Mouse (Mus musculus): ENCODE data around the gene Cckbr. TPM values are rescaled to one million over a fixed set of nuclear protein-coding genes. Genes with fewer than 3 reads are reported as not detected.
"Not testable (repeated sequence)": the region's sequence is repeated elsewhere in the genome, so short reads cannot be mapped to it uniquely, and the experiment has no call there.

Cckbr gene
- polyA plus RNA-seq, 1 experiment from 2014 or later = not detected

DNA sequence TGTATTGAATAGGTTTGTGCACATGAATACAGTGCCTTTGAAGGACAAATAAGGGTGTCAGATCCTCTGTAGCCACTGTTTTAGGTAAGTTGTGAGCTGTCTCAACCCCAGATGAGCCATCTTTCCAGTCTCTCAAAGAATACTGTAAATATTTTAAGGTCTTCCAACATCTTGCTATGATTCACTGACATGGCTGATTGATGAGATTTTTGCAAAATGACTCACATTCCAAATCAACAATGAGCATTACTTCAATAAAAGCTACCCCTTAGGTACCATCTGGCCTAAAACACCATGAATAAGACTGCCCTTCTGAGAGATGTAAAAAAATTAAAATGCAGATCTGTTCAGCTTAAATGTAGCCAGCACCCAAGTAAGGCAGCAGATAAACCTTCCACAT, 33.0 kb downstream of the Cckbr start:
- DNase-seq (ENCODE audit: low spot score) (no peak), ATAC-seq (ENCODE audit: insufficient number of reproducible peaks, low FRiP score, low TSS enrichment, low read depth) (no peak)
- H3K27me3 ChIP-seq (ENCODE audit: control insufficient read depth, insufficient read depth, low read length) = no peaks in the 10 kb centered on the region
- H3K27ac ChIP-seq (replicated peaks; ENCODE audit: low read depth, low read length) = no peak overlapping the region
- no peak overlapping the region for H3K4me3 ChIP-seq (ENCODE audit: low read depth, low read length)
- H3K4me2 ChIP-seq (ENCODE audit: low read depth, severe bottlenecking) = no peak overlapping the region
- no peaks in the 10 kb centered on the region for H3K36me3 ChIP-seq (ENCODE audit: control insufficient read depth, insufficient read depth, low read length)
- H3K9me3 ChIP-seq (ENCODE audit: control insufficient read depth, low read length) = no peaks in the 10 kb centered on the region
- no peaks in the 10 kb centered on the region for H3K4me1 ChIP-seq (ENCODE audit: control insufficient read depth, insufficient read depth, low read length)
- H3K9ac ChIP-seq (ENCODE audit: low read length) = no peak overlapping the region

DNA sequence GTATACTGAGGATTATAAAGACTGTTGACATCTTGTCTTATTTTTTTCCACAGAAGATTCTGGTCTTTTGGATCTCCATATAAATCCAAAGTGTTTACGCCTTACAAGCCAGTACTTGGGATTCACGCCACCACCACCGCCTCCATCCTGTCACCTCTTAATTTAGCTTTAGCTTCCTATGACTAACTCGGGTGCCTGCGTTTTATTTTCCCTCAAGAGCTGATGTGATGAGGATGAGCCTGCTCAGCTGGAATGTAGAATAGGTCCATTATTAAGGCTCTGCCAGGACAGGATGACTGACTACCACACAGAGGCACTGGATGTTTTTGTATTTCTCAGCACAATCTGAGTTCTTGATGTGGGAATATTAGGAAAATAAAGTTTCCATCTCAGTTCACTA, 40.0 kb downstream of the Cckbr start:
- WGBS = 83% methylated on average over 5 of the region's 5 CpGs
- H3K27ac ChIP-seq (replicated peaks; ENCODE audit: low read depth, low read length); ATAC-seq (ENCODE audit: insufficient number of reproducible peaks, low FRiP score, low TSS enrichment, low read depth); H3K4me3 ChIP-seq (ENCODE audit: low read depth, low read length); H3K9me3 ChIP-seq (ENCODE audit: control insufficient read depth, low read length); H3K4me2 ChIP-seq (ENCODE audit: low read depth, severe bottlenecking); H3K9ac ChIP-seq (ENCODE audit: low read length); DNase-seq (ENCODE audit: low spot score); H3K36me3 ChIP-seq (ENCODE audit: control insufficient read depth, insufficient read depth, low read length); H3K27me3 ChIP-seq (ENCODE audit: control insufficient read depth, insufficient read depth, low read length); H3K4me1 ChIP-seq (ENCODE audit: control insufficient read depth, insufficient read depth, low read length): not testable (repeated sequence)

DNA sequence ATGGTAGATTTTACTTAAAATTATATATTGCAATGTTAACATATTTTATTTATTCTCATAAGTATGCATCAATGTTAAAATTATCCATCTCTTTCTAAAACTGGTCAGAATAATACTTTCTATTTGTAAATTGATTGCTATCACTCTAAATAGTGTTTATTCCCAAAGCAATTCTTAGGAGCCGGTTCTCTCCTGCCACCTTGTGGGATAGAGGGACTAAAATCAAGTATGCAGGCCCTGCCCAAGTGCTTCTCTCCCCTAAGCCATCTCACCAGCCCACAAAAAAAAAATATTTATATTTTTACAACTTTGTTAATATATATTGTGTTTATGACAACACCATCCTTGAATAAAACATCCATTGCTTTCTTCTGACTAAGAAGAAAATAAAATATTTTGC, 47.1 kb downstream of the Cckbr start:
- no peak overlapping the region for H3K9ac ChIP-seq (ENCODE audit: low read length)
- no peaks in the 10 kb centered on the region for H3K27me3 ChIP-seq (ENCODE audit: control insufficient read depth, insufficient read depth, low read length)
- no peak overlapping the region for H3K4me2 ChIP-seq (ENCODE audit: low read depth, severe bottlenecking)
- DNase-seq (ENCODE audit: low spot score) (no peak), ATAC-seq (ENCODE audit: insufficient number of reproducible peaks, low FRiP score, low TSS enrichment, low read depth) (no peak)
- 48% methylated on average over 1 of the region's 1 CpGs for WGBS
- no peak overlapping the region for H3K4me3 ChIP-seq (ENCODE audit: low read depth, low read length)
- H3K9me3 ChIP-seq (ENCODE audit: control insufficient read depth, low read length) = no peaks in the 10 kb centered on the region
- H3K36me3 ChIP-seq (ENCODE audit: control insufficient read depth, insufficient read depth, low read length) = no peaks in the 10 kb centered on the region
- no peaks in the 10 kb centered on the region for H3K4me1 ChIP-seq (ENCODE audit: control insufficient read depth, insufficient read depth, low read length)
- no peak overlapping the region for H3K27ac ChIP-seq (replicated peaks; ENCODE audit: low read depth, low read length)

DNA sequence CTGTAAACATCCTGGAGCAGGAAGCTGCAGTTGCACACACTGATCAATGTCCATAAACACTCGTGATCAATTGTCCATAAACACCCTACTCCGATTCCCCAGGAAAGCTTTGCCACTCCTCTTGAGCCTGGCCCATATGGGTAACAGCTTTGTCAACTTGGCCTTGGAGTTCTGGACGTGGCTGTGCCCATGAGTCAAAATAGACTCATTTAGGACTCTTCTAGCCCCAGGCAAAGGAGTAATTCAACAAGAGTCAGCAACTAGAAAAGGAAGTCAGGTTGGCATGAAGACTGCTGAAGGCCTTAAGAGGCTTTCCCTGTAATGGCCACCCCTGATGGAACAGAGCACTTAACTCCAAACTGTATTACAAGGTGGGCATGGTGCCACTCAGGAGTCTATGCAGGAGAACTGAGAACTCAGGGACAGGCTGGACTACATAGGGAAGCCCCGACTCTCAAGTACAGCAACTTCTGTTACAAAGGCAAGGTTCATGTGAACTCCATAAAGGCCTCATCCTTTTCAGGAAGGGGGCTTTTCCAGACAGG, 49.3 kb downstream of the Cckbr start:
- ATAC-seq (ENCODE audit: insufficient number of reproducible peaks, low FRiP score, low TSS enrichment, low read depth) (no peak), DNase-seq (ENCODE audit: low spot score) (no peak)
- no peak overlapping the region for H3K4me3 ChIP-seq (ENCODE audit: low read depth, low read length)
- no peak overlapping the region for H3K9ac ChIP-seq (ENCODE audit: low read length)
- H3K9me3 ChIP-seq (ENCODE audit: control insufficient read depth, low read length) = no peaks in the 10 kb centered on the region
- no peaks in the 10 kb centered on the region for H3K36me3 ChIP-seq (ENCODE audit: control insufficient read depth, insufficient read depth, low read length)
- H3K4me2 ChIP-seq (ENCODE audit: low read depth, severe bottlenecking) = no peak overlapping the region
- WGBS = 57% methylated on average over 4 of the region's 4 CpGs
- no peaks in the 10 kb centered on the region for H3K27me3 ChIP-seq (ENCODE audit: control insufficient read depth, insufficient read depth, low read length)
- H3K4me1 ChIP-seq (ENCODE audit: control insufficient read depth, insufficient read depth, low read length) = no peaks in the 10 kb centered on the region
- no peak overlapping the region for H3K27ac ChIP-seq (replicated peaks; ENCODE audit: low read depth, low read length)

DNA sequence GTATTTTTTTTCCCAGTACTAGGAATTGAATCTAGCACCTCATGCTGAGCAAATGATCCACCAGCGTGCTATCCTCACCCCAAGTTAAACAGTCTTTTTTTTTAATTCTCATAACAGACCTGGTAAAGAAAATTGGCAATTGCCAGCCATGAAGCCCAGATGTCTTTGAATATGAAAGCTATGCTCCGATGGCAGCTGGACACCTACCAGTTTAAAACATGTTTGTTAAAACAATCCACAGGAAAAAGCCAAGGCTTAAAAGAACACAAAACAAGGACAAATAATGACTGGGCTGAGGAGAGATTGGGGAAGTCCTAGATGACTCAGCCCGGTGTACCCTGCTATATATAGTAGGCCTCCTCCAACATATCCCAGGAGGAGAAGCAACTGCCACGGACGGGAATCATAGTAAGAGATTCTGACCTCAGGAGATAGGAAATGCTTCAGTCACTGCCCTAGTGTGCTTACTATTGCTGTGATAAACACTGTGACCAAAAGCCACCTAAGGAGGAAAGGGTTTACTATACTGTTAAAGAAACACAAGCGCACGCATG, 49.9 kb downstream of the Cckbr start:
- Histone ChIP-seq H3K9me3 (ENCODE audit: control insufficient read depth, low read length) (no peaks in the 10 kb centered on the region), H3K4me3 (ENCODE audit: low read depth, low read length) (no peak overlapping the region), H3K36me3 (ENCODE audit: control insufficient read depth, insufficient read depth, low read length) (no peaks in the 10 kb centered on the region), H3K4me2 (ENCODE audit: low read depth, severe bottlenecking) (no peak overlapping the region), H3K27ac (replicated peaks; ENCODE audit: low read depth, low read length) (no peak overlapping the region), H3K9ac (ENCODE audit: low read length) (no peak overlapping the region), H3K4me1 (ENCODE audit: control insufficient read depth, insufficient read depth, low read length) (no peaks in the 10 kb centered on the region), H3K27me3 (ENCODE audit: control insufficient read depth, insufficient read depth, low read length) (no peaks in the 10 kb centered on the region)
- no peak for DNase-seq (ENCODE audit: low spot score)
- WGBS = 81% methylated on average over 7 of the region's 7 CpGs
- no peak for ATAC-seq (ENCODE audit: insufficient number of reproducible peaks, low FRiP score, low TSS enrichment, low read depth)

DNA sequence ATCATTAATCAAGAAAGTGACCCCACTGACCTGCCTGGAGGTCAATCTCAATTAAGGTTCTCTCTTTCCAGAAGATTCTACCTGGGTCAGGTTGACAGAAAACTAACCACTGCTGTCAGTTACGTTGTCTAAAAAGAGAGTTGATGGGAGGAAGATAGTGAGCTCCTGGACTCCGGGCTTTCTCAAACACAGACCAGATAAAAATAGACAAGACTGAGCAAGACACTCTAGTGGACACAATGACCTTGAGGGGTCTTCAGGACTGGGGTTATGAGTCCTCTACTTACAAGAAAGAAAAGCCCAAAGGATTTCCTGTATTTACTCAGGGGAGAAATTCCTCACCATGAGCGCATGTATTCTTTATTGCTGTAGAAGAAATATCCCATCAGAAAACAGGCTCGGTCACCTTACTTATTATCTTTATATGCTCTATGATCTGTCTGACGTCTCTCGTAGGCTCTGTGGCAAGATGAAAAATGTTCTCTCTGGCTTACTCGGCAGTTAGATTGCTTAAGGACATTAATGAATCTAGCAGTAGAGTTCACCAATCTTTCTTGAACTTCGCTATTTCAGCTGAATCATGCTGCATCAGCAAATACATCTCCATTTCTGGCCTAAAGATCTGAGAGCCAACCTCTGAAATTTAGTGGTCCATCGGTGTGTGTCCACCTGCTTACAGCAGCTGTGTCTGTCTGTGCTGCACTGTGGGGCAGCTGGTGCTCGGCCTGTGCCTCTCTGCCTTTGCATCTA, 51.3 kb downstream of the Cckbr start:
- 87% methylated on average over 10 of the region's 10 CpGs for WGBS
- DNase-seq (ENCODE audit: low spot score) = no peak
- no peak for ATAC-seq (ENCODE audit: insufficient number of reproducible peaks, low FRiP score, low TSS enrichment, low read depth)
- H3K27ac ChIP-seq (replicated peaks; ENCODE audit: low read depth, low read length) = no peak overlapping the region
- peaks cover 12% of the 10 kb centered on the region for H3K27me3 ChIP-seq (ENCODE audit: control insufficient read depth, insufficient read depth, low read length)
- H3K4me1 ChIP-seq (ENCODE audit: control insufficient read depth, insufficient read depth, low read length) = 0 out of 2 replicates have a peak, but pooled peaks cover 3% of the 10 kb centered on the region
- no peaks in the 10 kb centered on the region for H3K9me3 ChIP-seq (ENCODE audit: control insufficient read depth, low read length)
- no peak overlapping the region for H3K9ac ChIP-seq (ENCODE audit: low read length)
- H3K36me3 ChIP-seq (ENCODE audit: control insufficient read depth, insufficient read depth, low read length) = no peaks in the 10 kb centered on the region
- no peak overlapping the region for H3K4me2 ChIP-seq (ENCODE audit: low read depth, severe bottlenecking)
- no peak overlapping the region for H3K4me3 ChIP-seq (ENCODE audit: low read depth, low read length)

DNA sequence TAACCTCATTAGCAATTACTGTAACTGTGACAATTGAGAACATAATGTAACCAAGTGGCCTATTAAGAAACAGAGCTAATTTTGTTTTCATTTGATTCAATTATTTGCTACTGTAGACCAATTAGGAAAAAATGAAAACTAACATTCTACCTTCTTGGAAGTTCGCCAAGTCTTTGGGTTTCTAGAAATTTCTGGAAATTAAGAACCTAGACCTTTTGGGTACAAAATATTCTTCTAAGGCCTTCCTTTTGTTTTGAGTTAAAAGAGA, 51.8 kb downstream of the Cckbr start:
- Histone ChIP-seq H3K4me3 (ENCODE audit: low read depth, low read length) (no peak overlapping the region), H3K9ac (ENCODE audit: low read length) (no peak overlapping the region), H3K4me2 (ENCODE audit: low read depth, severe bottlenecking) (no peak overlapping the region), H3K36me3 (ENCODE audit: control insufficient read depth, insufficient read depth, low read length) (no peaks in the 10 kb centered on the region), H3K9me3 (ENCODE audit: control insufficient read depth, low read length) (no peaks in the 10 kb centered on the region), H3K27ac (replicated peaks; ENCODE audit: low read depth, low read length) (no peak overlapping the region), H3K27me3 (ENCODE audit: control insufficient read depth, insufficient read depth, low read length) (peaks cover 12% of the 10 kb centered on the region), H3K4me1 (ENCODE audit: control insufficient read depth, insufficient read depth, low read length) (0 out of 2 replicates have a peak, but pooled peaks cover 4% of the 10 kb centered on the region)
- ATAC-seq (ENCODE audit: insufficient number of reproducible peaks, low FRiP score, low TSS enrichment, low read depth) (no peak), DNase-seq (ENCODE audit: low spot score) (no peak)
- 98% methylated on average over 1 of the region's 1 CpGs for WGBS

DNA sequence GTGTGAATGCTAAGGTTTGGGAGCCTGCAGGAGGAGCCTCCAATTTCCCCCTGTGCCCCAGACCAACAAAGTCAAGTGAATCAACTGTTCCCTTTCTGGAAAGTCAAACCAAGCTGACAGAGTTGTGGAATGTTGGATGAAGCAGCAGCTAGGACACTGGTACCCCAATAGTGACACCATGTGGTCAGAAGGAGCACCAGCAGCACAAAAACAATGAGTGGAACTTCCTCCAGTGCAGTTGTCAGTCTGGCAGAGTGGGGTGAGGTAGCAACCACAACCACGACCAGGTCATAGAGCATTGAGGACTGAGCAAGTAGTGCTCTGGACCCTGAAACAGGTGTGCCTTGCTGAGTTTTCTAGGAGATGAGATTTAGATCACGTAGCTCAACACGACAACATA, 52.3 kb downstream of the Cckbr start:
- H3K4me2 ChIP-seq (ENCODE audit: low read depth, severe bottlenecking) = no peak overlapping the region
- H3K4me3 ChIP-seq (ENCODE audit: low read depth, low read length) = no peak overlapping the region
- H3K9me3 ChIP-seq (ENCODE audit: control insufficient read depth, low read length) = no peaks in the 10 kb centered on the region
- H3K27ac ChIP-seq (replicated peaks; ENCODE audit: low read depth, low read length) = no peak overlapping the region
- peak; percentile 43 for DNase-seq (ENCODE audit: low spot score)
- ATAC-seq (ENCODE audit: insufficient number of reproducible peaks, low FRiP score, low TSS enrichment, low read depth) = no peak
- 70% methylated on average over 3 of the region's 3 CpGs for whole genome bisulfite sequencing
- H3K36me3 ChIP-seq (ENCODE audit: control insufficient read depth, insufficient read depth, low read length) = no peaks in the 10 kb centered on the region
- H3K4me1 ChIP-seq (ENCODE audit: control insufficient read depth, insufficient read depth, low read length) = 0 out of 2 replicates have a peak, but pooled peaks cover 4% of the 10 kb centered on the region
- peaks cover 12% of the 10 kb centered on the region for H3K27me3 ChIP-seq (ENCODE audit: control insufficient read depth, insufficient read depth, low read length)
- no peak overlapping the region for H3K9ac ChIP-seq (ENCODE audit: low read length)

Data from limb, embryonic 11.5 days (tissue).